Mouse (Mus musculus) kidney, adult 2 months (tissue): ENCODE measurements at regions not wholly inside any gene's neighbourhood (a gene's known extent, or its start where the extent isn't known, plus 50 kb on each side); places are given as distances from the start of the nearest gene placed in this dataset.

Source experiments
- CTCF ChIP-seq: fragments of 200-500 bp; conservative IDR thresholded peaks from 2 replicates; pipeline ENCODE4 v1.5.1; 2011; ENCODE audit warnings: low read depth, mild to moderate bottlenecking, control low read depth, low read length, moderate library complexity, mixed read lengths; ENCODE audit not compliant: insufficient read depth, insufficient read length
- POLR2A ChIP-seq: fragments of 200-500 bp; IDR thresholded peaks from one replicate; pipeline ENCODE4 v1.6.1; 2011; ENCODE audit warnings: low read depth, low read length, control low read depth

- TF ChIP-seq CTCF (no peak), POLR2A (no peak)
Measured at GRCm38 (mm10) chr2:101440231-101440630, 184.3 kb upstream of the Rag2 start.
